Mouse (Mus musculus) mouse trophoblast stem cell (cell line): ENCODE measurements around the gene Rbm47.

Source experiments
- in situ Hi-C, 2 experiments: fragments of 300-500 bp; cut with MseI, MboI; formaldehyde crosslinking; loops; 2 replicates in 1 of 2; 3 replicates in 1 of 2; pipeline ENCODE4 v1.15.1; 2025

Gene Rbm47

DNA sequence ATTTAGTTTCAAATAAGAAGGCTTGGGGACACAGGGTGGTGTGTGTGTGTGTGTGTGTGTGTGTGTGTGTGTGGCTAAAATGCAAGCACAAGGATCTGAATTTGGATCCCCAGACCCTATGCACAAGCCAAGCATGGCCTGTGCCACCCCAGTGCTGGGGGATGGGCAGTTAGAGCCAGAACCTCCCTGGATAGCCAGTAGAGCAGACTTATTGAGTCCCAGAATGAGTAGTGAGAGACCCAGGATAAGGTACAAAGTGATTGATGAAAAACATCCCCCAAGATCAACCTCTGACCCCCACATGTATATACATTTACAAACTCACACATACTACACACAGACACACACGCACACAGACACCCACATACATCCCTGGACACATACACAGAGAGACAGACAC, 86.6 kb downstream of the Rbm47 start:
- in situ Hi-C loops = no loop called here

DNA sequence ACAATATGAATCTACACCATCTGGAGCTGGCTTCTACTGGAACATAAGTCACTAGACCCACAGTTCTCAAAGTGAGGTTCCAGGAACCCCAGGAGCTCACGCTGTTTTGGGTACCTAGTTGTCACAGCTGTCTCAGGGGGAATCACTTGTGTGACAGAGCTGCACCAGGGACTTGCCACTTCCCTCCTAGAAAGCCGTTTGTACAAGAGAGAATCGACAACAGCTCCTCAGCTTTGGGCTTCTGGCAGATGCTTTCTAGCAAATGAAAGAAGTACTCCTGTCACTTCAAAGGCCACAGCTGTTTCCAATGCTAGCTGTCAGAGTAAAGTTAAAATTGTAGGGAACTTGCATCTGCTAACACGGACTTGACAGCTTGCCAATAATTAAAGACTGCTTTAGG, 87.4 kb downstream of the Rbm47 start:
- in situ Hi-C loops = no loop called here

DNA sequence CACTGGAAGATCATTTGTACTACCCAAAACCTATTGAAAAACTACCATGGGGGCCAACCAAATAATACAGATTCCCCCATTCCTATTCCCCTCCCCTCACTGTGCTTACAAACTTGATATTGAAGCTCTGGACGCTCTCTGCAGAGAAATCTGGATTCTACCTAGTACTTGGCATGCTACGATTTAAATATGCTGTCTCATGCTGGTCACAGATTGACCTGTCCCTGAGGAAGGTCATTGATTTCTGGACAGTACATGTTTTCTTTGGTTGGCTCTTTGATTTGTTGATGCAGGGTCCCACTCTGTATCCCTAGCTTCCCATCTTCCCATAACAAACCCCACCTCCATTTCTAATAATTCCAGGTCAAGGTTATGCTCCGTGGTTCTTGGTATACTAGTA, 88.4 kb downstream of the Rbm47 start:
- in situ Hi-C loops = no loop called here

DNA sequence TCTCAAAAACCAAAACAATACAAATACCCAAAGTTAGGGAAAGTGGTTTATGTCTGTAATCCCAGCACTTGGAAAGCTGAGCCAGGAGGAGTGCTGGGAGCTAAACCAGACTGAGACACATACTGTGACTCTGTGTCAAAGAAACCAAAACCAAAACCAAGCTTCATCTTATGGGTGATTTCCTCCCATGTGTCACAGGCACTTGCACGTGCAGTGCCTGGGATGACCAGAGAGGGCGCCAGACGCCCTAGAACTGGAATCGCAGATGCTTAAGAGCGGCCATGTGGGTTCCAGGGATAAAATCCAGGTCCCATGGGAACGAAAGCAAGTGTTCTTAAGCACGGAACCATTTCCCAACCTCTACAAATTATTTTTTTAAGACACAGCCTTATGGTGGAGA, 89.6 kb downstream of the Rbm47 start:
- in situ Hi-C loops = no loop called here

DNA sequence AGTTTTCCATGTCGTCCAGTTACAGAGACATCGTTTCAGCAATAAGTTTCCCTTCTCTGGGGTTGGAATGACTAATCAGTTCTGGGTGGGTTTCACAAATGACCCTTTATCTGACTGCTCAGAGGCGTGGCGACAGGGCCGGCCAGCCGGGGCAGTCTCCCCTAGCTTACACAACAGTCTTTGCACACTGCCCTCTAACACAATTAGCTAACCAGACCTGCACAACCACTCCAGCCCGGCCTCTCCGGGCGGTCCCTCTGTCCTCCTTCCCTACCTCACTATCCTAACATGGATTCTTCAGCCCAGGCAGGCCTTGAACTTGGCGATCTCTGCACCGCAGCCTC, 90.7 kb downstream of the Rbm47 start:
- in situ Hi-C loops = no loop called here

DNA sequence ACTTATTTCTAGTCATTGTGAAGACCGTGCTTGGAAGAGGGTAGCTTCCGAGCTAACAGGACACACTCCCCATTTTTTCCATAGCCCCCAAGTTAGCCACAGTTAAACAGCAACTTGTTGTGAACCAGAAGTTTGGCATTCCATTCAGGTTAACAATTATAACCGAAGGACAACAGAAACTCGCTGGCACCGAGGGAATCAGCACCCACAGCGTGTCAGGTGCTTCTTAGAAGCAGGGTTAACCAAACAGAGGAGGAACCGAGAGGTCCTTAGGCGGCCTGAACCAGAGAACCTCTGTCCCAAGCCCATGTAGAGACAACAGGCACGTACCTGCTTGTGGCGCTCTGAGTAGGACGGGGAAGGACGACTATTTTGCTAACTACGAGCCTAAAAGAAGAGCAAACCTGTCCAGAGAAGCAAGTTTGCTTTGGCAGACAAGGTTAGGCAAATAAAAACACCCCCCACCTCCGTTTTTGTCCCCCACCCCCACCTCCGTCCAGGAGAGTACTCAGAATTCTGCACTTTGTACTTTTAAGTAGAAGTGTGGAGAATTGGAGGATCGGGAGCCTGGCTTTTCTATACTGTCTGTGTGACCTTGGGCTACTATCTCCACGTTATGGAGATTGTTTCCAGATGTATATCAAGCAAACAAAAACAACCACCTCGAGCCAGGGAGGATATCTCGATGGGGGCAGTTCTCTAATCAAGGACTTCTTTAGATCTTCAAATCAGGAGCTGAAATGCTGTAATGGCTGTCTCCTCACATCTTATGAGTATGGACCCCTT, 91.3 kb downstream of the Rbm47 start:
- in situ Hi-C loops = no loop called here

DNA sequence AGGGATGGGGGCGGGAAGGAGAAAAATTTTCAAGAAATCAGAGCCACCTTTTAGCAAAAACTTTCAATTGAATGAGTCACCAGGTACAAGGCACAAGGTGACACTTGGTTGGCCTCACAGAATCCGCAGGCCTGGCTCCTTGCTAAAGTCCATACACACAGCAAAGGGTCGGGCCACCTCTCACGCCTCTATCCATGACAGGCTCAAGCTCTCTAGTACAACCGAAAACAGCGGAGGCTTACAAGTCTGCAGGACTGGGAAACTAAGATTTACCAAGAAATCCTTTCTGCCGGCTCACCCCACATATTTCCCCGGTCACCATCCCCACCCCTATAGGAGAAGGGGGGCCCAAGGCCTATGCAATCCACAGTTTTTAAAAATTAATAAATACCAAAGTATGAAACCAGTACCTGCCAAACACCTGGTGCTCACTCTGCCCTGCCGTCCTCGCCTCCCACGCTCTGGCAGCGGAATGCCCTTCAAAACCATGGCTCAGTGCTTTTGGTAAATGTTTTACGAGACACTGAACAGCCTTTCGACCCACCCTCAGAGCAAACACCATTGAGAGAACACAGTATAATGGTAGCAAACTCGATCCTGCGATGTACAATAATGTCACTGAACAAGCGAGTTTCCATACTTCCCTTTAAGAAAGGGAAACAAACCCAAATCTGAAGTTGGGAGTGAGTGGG, 92.2 kb downstream of the Rbm47 start:
- in situ Hi-C loops = no loop called here

DNA sequence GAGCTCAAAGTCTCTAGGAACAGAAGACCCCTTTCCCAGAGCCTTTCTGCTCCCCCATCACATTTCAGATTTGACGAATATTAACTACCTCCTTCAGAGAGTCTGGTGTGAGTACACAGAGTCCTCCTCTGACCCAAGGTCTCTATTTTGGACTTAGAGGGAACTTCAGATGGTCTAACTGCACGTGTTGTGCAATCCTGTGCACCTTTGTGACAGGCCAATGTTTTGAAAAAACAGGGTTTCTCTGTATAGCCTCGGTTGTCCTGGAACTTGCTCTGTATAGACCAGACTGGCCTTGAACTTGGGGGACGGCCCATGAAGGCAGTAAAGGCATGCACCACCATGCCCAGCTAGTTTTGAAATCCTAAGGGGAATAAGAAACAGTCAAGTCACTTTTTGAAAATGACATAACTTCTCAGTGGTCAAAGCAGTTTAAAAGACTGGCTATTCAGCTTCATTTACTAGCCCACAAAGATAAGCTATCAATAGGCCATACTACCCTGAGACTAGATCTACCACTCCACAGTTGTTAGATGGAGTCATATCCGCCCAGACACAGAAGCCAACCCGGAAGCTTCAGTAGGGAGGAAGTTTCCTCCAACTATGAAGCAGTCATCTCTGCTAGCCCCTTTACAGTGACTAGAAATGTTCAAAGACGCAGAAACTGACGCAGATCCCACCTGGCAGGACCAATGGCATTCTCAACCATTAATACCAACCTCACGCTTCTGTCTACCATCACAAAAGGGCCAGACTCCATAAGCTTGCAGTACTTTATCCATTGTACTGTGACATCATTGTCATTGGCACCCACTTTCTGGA, 93.3 kb downstream of the Rbm47 start:
- in situ Hi-C loops = no loop called here

DNA sequence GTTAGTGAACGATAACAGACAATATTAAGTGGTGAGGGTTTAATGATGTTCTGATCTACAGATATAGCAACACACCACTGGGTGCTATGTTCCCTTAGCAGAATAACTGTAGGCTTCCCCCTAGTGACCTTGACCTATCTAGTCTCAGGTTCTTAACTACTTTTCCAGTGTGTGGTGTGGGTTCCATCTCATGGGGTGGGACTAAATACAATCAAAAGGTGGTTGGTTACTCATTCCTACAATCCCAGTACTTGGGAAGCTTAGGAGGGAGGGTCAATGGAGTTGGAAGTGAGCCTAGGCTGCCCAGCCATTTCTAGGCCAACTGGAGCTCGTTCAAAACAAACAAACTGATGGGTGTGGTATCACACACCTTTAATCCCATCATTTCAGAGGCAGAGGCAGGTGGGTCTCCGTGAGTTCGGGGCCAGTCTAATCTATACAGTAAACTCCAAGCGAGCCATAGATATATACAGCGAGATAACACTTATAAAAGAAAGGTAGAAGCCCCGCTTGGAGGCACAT, 94.4 kb downstream of the Rbm47 start:
- in situ Hi-C loops = no loop called here

DNA sequence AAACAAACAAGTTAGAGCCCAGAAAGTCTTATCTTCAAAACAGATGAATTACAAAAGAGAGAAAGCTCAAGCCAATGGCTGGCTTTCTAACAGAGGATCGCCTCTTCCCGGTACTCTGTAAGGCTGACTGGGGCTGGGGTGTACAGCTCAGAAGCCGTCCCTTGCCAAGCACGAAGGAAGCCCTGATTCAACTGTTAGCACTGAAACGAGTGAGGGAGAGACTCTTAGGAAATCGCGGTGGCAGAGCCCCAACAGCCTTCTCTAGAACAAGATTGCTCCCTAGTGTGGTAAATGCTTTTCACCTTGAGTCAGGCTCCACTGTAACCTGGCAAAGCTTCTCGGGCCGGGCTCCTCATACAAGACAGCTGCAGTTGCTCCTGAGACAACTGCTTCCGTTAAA, 95.5 kb downstream of the Rbm47 start:
- in situ Hi-C loops = no loop called here

DNA sequence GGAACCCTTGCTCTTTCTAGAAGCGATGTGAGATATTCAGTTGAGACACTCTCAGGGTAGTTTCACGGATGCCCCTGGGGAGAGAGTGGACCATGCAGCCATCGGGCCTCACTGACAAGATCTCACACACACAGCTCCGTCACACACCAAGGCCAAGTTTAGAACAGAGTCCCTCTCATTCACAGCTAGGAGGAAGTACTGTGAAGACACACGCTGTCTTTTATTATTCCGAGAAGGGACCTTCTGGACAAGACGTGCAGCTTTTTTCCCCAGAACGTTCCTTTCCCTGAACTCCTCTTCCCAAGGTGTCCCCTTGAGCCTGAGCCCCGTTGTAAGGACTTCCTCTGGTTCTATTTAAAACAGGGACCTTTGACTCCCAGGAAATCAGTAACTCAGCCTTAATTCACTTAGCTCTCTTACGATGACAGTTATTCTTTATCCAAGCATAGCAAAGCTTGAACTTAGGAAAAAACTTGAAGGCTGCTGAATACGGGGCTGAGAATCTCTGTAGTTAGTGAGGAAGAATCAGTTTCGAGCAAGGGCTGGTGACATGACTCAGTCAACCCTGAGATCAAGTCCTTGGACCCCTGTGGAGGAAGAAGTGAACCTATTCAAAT, 96.1 kb downstream of the Rbm47 start:
- in situ Hi-C loops = no loop called here

DNA sequence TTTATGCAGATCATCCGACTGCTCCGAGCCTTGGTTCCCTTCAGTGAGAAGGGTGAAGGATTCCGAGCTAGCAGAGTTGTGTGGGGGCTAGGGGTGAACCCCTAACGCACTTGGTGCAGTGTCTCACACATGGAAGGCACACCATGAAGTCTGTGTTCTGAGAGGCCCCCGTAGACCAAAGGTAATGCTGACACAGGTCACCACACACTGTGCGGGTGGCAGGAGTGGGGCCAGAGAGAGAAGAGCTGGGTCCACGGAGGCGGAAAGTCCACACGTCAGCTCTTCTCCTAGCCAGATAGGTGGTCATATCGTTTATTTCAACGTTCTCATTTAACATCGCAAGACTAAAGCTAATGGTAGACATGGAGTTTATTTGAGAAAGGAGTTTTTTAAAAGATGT, 97.0 kb downstream of the Rbm47 start:
- in situ Hi-C loops = no loop called here

DNA sequence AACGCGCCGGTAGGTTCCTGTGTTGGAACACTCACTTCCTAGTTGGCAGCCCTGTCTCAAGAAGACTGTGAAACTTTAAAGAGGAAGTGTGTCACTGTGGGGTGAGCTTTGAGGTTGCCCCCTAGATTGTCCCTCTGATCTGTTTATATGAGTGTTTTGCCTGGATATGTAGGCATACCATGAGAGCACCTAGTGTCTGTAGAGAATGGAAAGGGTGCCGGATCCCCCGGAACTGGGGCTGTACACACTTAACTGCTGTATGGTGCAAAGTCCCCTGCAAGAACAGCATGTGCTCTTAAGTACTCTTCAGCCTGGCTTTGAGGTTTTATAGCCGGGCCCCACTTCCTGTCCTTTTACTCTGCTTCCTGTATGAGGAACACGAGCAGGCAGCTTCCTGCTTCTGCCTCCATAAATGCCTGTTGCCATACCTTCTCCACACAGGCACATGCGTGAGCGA, 97.9 kb downstream of the Rbm47 start:
- in situ Hi-C loops = no loop called here

DNA sequence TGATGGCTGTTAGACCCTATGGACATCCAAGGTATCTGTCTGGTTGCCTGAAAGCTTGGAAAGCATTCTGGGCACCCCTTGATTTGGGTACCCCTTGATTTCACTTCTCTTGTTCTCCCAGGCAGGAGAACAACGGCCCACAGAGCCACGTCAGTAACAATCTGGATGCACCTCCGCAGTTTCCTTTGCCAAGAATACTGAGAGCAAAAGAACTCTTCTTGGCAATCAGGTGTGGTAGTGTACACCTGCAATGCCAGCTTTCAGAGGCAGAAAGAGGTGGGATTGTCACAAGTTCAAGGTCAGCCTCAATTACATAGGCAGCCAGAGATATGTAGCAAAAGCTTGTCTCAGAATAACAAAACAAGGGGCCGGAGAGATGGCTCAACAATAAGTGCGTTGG, 98.7 kb downstream of the Rbm47 start:
- in situ Hi-C loops = no loop called here

DNA sequence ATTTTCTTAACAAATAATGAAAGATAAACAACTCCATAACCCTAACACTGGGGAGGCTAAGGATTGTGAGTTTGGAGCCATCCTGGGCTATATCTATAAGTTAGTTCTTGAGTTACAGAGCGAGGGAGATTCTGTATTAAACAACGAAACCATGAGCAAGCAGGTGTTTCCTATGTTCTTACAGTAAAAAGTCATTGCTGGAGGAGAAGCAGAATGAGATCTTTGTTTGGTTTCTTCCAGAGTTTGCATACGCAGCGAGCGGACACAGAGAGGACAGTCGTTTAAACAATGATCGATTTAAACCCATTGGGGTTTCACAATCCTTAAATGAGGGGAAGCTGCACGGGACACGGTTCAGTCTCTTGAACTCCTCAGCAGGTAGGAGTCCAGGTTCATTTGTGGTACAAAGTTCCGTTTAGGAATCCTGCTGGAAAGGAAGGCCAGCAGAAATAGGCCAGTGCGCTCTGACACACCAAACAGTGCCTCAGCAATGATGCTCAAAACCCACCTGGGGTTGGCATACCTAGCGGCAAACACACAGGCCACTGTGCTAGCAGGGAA, 99.2 kb downstream of the Rbm47 start:
- in situ Hi-C loops = no loop called here

DNA sequence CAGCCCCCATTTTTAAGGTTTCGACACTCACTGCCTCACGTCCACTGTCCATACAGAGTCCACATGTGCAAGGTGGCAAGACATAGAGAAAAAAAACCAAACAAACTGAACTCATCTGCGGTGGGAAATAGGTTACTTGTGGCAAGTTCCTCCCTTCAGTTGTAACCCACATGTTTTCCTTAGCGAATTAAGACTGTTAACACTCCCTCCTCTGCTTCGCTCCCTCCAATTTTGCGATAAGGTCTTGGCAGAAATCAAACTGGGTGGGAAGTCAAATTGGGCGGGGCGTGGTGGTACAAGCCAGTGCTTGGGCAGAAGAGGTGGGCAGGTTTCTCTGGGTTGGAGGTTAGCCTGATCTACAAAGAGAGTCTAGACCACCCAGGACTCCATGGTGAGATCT, 101.2 kb downstream of the Rbm47 start:
- in situ Hi-C loops = no loop called here

DNA sequence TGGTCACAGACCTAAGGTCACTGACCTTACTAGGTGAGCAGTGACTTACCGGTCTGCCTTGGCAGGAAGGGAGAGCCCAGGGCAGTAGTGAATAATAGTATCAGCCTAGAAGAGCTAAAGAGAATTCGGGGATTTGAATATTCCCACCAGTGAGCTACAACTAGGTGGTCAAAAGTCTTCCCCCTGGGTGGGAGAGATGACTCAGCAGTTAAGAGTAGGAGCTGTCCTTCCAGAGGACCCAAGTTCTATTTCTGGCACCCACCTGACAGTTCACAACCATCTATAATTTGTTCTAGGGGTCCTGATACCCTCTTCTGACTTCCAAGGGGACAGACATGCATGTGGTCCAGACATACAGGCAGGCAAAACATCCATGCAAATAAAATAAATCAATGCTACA, 102.6 kb downstream of the Rbm47 start:
- in situ Hi-C loops = no loop called here

DNA sequence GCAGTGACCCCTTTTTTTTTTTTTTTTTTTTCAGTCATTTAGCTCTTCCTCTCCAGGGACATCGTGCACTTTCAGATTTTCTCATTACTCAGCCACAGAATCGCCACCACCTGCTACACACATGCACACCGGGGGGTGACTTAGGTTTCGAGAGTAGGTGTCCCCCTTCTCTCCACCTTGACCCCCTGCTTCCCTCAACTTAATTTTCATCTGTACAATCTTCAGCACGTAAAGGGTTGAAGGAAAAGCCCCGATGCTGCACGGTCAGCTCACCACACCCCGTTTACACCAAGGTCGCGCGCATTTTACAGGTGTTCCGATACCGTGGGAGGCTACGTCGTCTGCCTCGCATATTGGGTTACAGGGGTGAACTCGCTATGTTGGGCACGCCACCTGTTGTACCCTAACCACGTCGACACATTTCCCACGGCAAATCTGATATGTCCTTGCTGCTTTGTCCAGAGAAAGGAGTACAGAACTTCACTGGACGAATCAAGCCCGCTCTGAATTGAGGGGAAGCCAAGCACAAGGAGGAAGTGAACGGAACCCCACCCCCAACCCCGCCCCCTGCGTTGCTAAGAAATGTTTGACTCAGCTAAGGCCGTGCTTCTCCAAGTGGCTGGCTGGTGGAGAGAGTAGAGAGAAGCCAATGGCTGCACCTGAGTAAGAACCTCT, 103.3 kb downstream of the Rbm47 start:
- in situ Hi-C loops = no loop called here

DNA sequence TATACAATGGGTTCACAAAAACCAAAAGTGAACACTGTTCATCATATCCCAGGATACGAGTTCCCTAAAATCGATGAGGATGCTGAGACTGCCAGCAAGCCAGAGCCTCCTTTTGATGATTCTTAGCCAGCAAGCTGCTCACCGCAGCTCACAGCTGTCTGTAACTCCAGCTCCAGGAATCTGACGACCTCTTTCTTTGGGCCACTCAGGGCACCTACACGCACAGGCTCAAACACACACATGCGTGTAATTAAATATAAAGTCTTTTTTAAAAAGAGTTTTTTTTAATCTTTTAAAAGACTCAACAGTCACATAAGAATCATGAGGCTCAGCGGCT, 103.8 kb downstream of the Rbm47 start:
- in situ Hi-C loops = no loop called here

DNA sequence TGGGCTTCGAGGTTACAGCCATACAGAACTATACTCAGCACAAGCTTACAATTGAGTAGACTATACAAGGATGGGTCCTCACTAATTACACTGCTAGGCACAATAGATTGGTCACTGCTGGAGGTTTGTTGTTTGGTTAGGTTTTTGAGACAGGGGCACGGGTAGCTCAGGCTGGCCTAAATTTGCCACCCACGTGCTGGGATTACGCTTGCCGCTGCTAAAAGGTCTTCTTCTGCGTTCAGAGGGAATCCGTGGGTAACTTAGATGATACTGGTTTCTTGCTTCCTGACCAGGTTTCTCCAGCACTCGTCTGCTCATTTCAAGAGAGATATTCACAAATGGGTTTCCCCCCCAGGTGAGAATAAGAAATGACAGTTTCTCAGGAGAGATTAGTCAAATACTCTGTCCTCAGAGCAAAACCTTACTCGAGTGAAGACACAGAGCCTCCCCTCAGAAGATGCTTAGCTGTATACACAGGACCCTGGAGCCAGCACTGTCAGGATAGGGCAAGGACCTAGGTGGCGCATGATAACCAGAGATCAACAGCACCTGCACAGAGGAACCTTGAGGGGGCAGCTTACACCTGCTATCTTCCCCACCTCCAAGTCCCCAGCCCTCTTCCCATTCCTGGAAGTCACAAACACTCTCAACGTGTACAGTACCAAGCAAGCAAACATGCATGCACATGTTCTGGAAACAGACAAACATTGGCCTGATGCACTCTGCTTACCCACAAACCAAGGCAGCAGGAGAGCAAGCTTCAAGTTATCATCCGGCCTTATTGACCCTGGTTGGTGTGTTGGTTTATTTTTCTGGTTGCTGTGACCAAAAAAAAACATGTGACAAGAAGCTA, 104.6 kb downstream of the Rbm47 start:
- in situ Hi-C loops = no loop called here
